Mouse (Mus musculus) forelimb bud, embryonic 11.5 days (tissue): ENCODE measurements around the gene Hist1h2bn.
"Not testable (repeated sequence)": the region's sequence is repeated elsewhere in the genome, so short reads cannot be mapped to it uniquely, and the experiment has no call there.

ENCODE experiments used
- DNase-seq: peaks from one replicate; pipeline ENCODE4 v3.0.0-alpha.2; 2012; ENCODE audit warnings: low read depth, low spot score

Hist1h2bn gene

DNA sequence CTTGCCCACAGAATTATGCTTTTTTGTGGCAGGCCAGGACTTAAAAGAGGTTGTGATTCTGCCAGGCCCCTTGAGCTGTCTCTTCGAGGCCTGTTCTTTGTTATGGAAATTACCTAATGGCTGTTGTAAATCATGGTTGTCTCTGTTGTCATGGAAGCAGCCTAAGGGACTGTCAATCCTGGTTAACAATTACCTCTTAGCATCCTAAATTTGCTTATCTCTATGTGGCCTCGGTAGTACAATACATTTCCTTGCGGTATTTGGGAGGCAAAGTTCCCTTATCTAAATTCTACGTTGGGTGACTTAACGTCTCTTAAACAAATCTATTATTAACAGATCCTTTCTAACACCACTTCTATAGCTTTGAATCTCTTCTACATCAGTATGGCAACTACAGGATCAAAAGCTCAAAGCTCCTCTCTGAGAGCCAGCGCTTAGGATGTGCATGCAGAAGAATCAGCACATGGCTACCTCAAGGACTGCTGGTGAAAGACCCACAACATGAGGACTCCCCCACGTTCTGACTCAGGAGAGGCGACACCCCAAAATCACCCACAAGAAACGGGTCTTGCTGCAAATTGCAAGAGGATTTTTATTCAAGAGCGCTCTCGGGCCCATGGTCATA, 25.9 kb upstream of the Hist1h2bn start:
- no peak for DNase-seq

DNA sequence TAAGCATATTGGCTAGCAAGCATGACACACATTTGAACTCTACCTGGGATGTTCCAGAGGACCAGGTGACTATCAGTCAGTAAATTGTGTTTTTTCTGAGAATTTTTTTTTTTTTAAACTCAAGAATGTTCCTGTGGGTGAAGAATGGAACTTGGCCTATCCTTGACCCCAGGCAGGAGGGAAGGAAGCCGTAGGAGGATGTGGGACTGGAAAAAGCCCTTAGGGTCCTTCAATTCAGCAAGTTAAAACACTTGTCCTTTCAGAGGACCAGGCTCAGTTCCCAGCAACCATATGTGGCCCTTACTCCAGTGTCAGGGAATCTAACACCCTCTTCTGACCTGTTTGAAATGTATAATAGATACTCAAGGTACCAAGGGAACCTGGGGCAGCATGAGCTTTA, 24.4 kb upstream of the Hist1h2bn start:
- DNase-seq: no peak

DNA sequence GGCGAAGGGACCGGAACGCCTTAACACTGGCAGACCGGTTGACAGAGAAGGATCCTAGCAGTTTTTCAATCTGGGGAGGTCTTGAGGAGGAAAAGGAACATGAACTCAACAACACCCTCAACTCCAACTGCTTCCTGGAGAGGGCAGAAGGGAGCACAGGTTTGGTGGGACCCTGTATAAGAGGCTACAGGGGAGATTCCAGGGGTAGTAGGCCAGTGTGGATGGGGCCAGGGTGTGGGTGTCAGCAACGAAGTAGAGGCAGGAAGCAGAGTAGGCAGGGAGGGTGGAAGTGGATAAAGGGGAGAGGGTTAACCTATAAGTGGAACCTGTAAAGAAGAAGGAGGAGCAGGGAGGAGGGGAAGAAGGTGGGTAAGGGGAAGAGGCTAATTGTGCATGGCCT, 20.5 kb upstream of the Hist1h2bn start:
- DNase-seq: peak; percentile 43

DNA sequence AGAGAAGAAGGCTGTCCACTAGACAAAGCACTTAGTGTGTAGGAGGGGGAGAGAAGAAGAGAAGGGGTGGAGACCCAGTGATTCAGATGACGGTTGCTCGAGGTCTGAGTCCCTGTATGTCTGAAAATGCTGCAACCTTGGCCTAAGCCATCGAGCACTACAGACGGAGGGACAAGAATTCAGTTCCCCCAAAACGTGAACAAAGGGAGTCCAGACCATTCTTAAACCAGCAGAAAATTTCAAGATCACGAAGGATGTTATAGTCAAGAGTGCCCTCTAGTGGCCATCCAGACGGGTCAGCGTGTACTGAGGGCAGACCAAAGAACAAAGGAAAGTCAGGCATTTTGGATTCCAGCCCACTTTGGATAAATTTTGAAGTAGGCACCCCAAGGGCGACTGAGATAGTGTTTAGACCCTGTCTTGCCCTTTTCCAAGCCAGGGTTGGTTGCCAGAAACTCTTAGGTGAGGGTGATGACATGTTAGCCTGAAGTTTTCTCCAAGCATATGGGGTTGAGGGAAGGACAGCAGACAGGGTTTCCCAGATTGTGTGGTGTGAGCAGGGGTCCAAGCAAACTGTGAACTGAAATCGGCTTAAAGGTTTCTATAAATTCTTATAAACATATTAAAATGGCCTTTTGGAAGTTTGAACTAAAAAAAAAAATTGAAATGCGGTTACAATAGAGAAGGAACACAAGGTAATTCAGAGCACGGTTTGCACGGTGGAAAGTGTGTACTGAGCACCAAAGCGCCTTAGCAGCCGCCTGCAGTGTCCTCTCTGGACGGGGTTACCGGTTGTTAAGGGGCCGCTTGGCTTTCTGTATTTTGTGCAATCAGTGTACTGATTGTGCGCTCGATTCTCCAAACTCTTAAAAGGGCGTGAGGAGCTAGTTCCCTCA, 19.7 kb upstream of the Hist1h2bn start:
- peak; percentile 96 for DNase-seq

DNA sequence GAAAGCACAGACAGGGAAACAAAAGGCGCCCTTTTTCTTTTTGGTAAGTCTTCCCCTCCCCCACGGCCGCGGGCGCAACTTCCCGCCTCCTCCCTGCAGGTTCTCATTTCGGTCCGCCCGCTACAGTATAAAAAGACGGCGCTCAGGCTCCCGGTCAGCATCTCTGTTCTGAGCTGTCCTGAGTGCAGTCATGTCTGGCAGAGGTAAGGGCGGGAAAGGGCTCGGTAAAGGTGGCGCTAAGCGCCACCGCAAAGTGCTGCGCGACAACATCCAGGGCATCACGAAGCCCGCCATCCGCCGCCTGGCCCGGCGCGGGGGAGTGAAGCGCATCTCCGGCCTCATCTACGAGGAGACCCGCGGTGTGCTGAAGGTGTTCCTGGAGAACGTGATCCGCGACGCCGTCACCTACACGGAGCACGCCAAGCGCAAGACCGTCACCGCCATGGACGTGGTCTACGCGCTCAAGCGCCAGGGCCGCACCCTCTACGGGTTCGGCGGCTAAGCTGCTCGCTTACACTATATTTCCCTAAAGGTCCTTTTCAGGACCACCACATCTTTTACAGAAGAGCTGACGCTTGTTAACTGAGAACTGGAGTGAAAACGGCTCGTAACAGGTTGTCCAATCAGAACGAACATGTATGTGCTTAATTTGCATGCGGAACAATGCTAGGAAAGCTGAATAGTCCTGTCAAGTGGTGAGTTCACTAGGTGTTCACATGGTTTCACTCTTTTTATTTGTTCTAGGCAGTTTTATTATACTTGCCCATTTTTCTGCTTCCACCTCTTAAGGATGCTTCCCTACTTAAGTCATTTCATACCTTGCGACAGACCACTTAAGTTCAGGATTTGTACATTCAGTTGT, 18.8 kb upstream of the Hist1h2bn start, which contains the start of gene Hist1h4j:
Gene Hist1h4j (plus strand): TSS at position 159 of the 862 bp plus-strand sequence.
- peak; percentile 92 for DNase-seq

DNA sequence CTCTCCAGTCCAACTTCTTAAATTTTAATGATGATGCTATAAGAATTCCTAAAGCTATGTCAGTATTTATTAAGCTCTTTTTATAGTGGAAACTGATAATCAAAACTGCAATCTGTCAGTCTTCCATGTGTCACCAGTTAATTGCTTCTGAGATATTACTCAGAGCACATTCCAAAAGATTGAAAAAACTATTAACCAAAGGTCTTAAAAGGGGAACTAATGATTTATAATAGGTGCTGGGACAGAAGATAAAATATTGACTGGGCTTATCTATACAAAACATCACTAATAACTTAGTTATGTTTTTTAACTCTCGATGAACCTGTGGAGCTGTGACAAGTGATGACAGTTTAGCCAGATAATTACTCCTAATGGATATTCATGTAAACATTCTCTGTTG, 8.9 kb upstream of the Hist1h2bn start:
- no peak for DNase-seq

DNA sequence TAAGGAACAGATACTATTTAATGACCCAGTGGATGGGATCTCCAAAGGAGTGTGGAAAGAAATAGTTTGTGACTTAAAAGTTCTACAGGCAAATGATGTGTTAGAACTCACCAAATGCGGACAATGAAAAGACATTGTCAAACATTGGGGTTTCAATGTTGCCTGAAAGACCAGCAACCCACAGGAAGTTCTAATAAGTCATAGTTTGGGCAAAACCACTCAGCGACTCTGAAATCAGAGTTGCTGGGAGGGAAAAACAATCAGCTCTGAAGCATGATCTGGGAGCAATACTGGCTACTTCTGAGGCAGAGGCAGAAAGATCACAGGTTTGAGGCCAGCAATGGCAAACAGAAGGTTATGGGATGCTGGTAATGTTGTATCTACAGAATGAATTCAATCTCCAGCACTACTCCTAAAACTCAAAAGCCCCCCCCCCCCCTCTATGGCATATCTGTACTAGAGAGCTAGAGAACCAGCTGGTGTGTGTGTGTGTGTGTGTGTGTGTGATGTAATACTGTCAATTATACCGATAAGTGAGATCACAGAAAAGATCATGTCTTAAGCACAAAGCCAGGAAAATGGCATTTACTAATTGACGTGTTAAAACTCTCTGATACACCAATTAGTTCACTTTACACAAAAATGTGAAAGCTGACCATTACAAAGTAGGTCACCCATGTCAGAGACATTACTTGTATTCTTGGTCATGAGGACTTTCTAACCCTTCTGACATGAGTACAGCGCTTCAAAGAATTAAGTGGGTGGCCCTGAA, 4.3 kb upstream of the Hist1h2bn start:
- DNase-seq: peak; percentile 62

DNA sequence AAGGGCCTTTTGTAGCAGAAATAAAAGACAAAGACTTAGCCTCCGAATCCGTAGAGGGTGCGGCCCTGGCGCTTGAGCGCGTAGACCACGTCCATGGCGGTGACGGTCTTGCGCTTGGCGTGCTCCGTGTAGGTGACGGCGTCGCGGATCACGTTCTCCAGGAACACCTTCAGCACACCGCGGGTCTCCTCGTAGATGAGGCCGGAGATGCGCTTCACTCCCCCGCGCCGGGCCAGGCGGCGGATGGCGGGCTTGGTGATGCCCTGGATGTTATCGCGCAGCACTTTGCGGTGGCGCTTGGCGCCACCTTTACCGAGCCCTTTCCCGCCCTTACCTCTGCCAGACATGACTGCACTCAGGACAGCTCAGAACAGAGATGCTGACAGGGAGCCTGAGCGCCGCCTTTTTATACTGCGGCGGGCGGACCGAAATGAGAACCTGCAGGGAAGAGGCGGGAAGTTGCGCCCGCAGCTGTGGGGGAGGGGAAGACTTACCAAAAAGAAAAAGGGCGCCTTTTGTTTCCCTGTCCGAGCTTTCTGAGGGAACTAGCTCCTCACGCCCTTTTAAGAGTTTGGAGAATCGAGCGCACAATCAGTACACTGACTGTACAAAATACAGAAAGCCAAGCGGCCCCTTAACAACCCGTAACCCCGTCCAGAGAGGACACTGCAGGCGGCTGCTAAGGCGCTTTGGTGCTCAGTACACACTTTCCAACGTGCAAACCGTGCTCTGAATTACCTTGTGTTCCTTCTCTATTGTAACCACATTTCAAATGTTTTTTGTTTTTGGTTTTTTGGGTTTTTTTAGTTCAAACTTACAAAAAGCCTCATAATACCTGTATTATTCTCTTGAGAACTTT, 3.5 kb upstream of the Hist1h2bn start, which contains the start of gene Hist1h4k:
Gene Hist1h4k (minus strand): TSS at position 347 of the 859 bp plus-strand sequence.
- DNase-seq: peak; percentile 93

DNA sequence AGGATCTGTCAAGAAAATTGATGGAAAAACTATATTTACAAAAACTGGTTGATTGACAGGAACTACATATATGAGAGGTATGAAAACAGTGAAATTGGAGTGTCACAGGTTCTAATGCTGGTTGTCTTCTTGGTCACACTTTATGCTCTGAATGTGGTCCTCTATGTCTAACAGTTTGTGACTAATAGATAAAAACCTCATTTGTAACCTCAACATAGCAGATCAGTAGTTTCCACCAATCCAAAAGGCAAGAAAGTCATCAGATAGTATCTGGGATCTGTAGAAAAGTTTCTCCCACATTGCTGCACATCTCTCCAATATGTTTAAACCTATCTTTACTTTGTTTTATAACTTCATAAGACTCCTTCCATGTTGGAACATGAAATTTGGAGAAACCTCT, 2.5 kb upstream of the Hist1h2bn start:
- DNase-seq: no peak

DNA sequence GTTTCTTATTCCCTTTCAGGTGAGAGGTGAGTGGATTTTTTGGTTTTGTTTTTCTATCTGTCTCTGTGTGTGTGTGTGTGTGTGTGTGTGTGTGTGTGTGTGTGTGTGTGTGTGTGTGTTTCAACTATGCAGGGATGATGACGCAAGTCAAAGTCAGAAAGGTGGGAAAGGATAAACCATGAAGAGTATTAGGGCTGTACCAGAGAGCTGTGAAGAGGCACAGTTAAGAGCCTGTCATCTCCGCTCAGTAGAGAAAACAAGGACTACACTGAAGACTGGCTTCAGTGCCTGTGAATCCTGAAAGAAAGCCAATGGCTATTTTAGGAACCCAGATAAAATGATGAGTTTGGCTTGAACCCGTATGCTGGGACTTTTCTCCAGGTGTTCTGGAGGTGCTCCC, 2.1 kb upstream of the Hist1h2bn start:
- DNase-seq: no peak

DNA sequence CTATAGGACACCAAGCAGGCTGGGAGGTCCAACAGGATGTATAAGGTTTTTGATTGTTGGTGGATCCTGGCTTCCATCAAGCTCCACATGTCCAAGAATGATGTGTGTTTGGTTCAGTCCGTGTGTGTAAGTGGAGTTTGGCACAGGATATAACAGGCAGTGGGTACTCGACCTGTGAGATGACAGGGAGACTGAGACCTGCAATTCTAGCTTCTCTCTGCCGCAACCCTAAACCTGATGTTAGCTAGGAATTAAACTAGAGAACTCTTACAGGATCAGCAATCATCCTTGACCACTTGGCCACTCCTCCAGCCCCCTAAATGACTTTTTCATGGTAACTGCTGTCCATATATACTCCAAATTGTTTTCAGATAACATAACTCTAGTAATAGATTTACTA, 1.6 kb upstream of the Hist1h2bn start:
- DNase-seq: no peak

DNA sequence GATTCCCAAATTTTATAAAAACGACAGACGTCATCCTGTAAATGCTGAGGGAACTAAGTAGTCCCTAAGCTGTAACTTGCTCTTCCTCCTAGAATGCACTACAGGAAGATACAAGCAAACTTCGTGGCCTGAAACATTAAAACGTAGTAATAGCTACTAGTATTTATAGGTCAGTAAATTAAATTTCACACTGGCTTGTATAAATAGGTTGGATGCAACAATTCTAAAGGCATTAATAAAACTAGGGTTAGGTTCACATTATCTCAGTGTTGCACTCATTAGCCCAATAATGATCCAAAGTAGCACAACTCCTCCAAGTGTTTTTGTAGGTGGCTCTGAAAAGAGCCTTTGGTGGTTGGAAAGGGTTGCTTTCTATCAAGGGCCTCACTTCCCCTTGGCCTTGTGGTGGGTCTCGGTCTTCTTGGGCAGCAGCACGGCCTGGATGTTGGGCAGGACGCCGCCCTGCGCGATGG, 836 bp upstream of the Hist1h2bn start:
- peak; percentile 52 for DNase-seq

DNA sequence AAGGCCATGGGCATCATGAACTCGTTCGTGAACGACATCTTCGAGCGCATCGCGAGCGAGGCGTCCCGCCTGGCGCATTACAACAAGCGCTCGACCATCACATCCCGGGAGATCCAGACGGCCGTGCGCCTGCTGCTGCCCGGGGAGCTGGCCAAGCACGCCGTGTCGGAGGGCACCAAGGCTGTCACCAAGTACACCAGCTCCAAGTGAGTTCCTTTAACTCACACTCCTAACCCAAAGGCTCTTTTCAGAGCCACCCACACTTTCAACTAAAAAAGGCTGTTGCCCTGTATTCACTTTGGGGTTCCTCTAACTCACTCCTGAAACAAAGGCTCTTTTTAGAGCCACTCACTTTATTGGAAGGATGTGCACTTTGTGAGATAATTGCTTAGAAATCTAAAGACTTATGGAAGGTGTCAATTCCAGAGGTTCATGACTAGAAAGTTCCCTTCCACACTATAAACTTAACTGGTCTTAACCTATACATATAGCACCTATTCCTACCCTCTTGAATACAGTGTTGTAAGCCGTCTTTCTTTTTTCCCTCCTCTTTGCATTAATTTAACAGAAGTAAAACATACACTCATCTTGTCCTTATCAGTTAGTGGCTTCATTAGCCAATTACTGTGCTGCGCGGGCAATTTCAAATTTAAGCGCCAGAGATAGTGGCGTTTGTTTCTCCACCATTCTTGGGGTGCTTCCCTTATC, 525 bp downstream of the Hist1h2bn start:
- DNase-seq: not testable (repeated sequence)

DNA sequence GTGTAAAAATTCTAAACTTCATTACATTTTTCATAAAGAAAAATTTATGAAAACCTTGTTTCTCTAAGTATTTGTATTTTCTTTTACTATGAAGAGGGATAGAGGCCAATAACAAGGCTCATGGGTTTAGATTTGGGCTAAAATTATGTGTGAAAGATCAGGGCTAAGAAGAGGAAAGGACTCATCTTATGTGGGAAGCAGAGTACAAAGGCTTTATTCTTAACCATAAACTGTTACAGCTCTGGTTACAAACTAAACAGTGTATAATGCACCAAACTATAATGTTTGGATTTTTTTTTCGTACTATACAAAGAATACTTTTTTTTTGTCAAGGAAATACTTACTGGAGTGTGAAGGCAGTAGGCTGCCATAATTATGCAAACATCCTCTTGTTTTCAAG, 1.8 kb downstream of the Hist1h2bn start:
- no peak for DNase-seq

DNA sequence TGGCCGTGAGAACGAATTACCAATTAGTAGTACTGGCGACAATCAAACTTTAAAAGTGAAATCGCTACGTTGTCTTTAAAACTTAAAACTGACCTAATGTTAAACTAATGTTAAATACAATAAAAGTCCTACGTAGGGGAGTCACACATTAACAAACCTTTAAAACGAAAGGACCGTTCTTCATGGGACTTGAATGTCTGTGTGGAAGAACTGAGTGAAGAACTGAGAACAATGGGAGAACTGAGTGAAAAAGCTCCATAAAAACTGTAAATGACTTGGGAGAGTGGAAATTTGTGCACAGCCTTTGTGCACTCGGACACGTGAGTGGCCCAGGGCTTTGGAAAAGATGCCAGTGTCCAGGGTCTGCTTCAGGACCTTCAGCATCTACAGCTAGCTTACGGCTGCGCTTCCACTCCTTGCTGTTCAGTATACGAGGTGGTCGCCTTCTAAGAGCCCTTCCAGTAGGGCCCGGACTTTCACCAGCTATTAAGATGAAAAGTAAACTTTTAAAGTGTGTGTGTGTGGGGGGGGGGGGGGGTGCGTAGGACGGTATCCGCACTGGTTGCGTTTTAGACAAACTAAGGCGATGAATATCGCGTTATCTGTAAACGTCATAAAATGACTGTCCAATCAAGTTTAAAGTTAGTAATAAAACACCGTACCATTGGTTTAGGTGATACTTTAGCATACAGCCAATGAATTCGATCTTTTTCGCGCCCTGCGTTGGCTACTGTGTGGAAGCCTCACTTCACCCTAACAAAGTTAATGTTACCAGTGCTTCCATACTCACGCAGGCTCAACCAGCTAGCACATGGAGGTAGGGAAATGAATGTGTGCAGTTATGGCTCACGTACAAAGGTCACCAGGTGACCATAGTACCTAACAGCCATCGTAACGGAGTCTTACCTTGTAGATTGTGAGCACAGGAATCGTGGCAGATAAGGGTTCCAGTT, 25.2 kb downstream of the Hist1h2bn start:
- peak; percentile 90 for DNase-seq

DNA sequence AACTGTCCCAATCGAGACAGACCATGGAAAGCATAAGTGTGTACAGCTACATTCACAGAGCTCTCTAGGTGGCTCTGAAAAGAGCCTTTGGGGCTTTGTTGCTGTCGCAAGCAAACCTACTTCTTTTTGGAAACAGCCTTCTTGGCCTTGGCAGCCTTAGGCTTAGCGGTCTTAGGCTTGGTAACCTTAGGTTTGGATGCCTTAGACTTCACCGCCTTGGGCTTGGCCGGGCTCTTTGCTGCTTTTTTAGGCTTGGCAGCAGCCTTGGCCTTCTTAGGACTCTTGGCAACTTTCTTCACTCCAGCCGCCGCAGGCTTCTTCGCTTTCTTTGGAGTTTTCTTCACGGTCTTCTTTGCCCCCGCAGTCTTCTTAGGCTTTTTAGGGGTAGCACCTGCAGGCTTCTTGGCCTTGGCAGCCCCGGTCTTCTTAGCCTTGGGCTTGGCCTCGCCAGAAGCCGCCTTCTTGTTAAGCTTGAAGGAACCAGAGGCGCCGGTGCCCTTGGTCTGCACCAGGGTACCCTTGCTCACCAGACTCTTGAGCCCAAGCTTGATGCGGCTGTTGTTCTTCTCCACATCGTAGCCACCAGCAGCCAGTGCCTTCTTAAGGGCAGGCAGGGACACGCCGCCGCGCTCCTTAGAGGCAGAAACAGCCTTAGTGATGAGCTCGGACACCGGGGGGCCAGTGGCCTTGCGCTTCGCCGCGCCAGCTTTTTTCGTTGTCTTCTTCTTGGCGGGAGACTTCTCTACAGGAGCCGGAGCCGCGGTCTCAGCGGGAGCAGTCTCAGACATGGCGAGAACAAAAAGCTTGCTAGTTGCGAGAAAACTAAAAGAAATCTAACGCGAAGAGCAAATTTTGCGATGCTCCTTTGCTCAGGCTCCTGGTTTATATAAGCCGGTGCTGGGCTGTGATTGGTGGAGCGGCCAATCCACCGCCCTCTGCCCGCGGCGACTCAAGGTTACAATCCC, 26.1 kb downstream of the Hist1h2bn start, which contains the start of gene Hist1h1b:
Gene Hist1h1b (minus strand): TSS at position 859 of the 965 bp plus-strand sequence.
- DNase-seq: peak; percentile 86

DNA sequence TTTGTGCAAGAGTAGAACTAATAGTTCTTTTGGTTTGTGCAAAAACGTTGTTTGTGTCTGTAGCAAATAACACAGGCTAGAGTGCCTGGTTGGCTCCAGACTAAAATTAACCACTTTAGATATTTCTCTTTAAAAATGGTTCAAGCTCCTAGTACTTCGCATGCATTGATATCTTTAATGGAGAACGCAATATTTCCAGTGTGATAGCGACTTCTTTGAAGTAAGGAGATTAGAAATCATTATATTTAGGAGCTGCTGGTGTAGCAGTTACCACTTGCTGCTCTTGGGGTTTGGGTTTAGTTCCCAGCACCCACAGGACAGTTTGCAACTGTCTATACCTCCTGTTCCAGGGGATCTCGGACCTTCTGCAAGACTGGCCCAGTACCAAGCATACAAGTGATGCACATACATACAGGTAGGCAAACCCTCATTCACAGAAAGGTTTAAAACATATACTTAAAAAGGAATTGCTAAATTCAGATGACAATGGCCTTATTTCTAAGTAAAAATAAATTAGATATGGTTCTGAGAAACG, 27.2 kb downstream of the Hist1h2bn start:
- DNase-seq: no peak
